Mouse (Mus musculus): Measurements from ENCODE around the gene Hgd. TPM values are rescaled to one million over a fixed set of nuclear protein-coding genes. Genes with fewer than 3 reads are reported as not detected.

The Hgd gene
- total and polyA plus RNA-seq, 2 experiments from 2014 or later: 0.18 TPM; not detected in 1

- TF ChIP-seq CTCF (IDR thresholded peaks at IDR 0.05; ENCODE audit: low read depth) (no peak), EP300 (IDR thresholded peaks at IDR 0.05; ENCODE audit: low read depth) (no peak)
- ATAC-seq (ENCODE audit: insufficient read depth, low read depth) (no peak), DNase-seq (ENCODE audit: low spot score) (no peak)
- Histone ChIP-seq H3K9me3 (replicated peaks; ENCODE audit: control insufficient read depth, low read length) (no peaks in the 10 kb centered on the region), H3K27me3 (ENCODE audit: control insufficient read depth, insufficient read depth, low read length) (no peaks in the 10 kb centered on the region), H3K36me3 (replicated peaks; ENCODE audit: control insufficient read depth, insufficient read depth, low read length) (peaks cover 44% of the 10 kb centered on the region), H3K9ac (replicated peaks; ENCODE audit: low read depth, low read length) (no peak overlapping the region), H3K27ac (ENCODE audit: low read depth) (no peak overlapping the region), H3K4me3 (ENCODE audit: low read depth, low read length) (no peak overlapping the region), H3K4me2 (ENCODE audit: low read depth, low read length) (no peak overlapping the region), H3K4me1 (ENCODE audit: control insufficient read depth, insufficient read depth) (peaks cover 4% of the 10 kb centered on the region; the same call in 1 of the 2 replicates)
- 79% methylated on average over 12 of the region's 12 CpGs for WGBS
Measured at GRCm38 (mm10) chr16:37567113-37568050, 12.6 kb upstream of the Hgd start.

- no peak for ATAC-seq (ENCODE audit: insufficient read depth, low read depth)
- Histone ChIP-seq H3K9me3 (replicated peaks; ENCODE audit: control insufficient read depth, low read length) (peaks cover 4% of the 10 kb centered on the region; the same call in 1 of the 2 replicates), H3K4me1 (ENCODE audit: control insufficient read depth, insufficient read depth) (no peaks in the 10 kb centered on the region), H3K4me2 (ENCODE audit: low read depth, low read length) (no peak overlapping the region), H3K9ac (replicated peaks; ENCODE audit: low read depth, low read length) (no peak overlapping the region), H3K4me3 (ENCODE audit: low read depth, low read length) (no peak overlapping the region), H3K27me3 (ENCODE audit: control insufficient read depth, insufficient read depth, low read length) (no peaks in the 10 kb centered on the region), H3K27ac (ENCODE audit: low read depth) (no peak overlapping the region), H3K36me3 (replicated peaks; ENCODE audit: control insufficient read depth, insufficient read depth, low read length) (peaks cover 35% of the 10 kb centered on the region)
- no peak for TF ChIP-seq CTCF (IDR thresholded peaks at IDR 0.05; ENCODE audit: low read depth)
- no peak for TF ChIP-seq EP300 (IDR thresholded peaks at IDR 0.05; ENCODE audit: low read depth)
- no peak for DNase-seq (ENCODE audit: low spot score)
- 88% methylated on average over 3 of the region's 3 CpGs for WGBS
Measured at GRCm38 (mm10) chr16:37571554-37571953, 8.4 kb upstream of the Hgd start.

- no peaks in the 10 kb centered on the region for H3K4me1 ChIP-seq (ENCODE audit: control insufficient read depth, insufficient read depth)
- 93% methylated on average over 12 of the region's 12 CpGs for WGBS
- no peak overlapping the region for H3K9ac ChIP-seq (replicated peaks; ENCODE audit: low read depth, low read length)
- DNase-seq (ENCODE audit: low spot score) (no peak), ATAC-seq (ENCODE audit: insufficient read depth, low read depth) (no peak)
- no peak overlapping the region for H3K27ac ChIP-seq (ENCODE audit: low read depth)
- peaks cover 4% of the 10 kb centered on the region; the same call in 1 of the 2 replicates for H3K9me3 ChIP-seq (replicated peaks; ENCODE audit: control insufficient read depth, low read length)
- no peak overlapping the region for H3K4me2 ChIP-seq (ENCODE audit: low read depth, low read length)
- no peak for TF ChIP-seq EP300 (IDR thresholded peaks at IDR 0.05; ENCODE audit: low read depth)
- TF ChIP-seq CTCF (IDR thresholded peaks at IDR 0.05; ENCODE audit: low read depth): no peak
- H3K4me3 ChIP-seq (ENCODE audit: low read depth, low read length): no peak overlapping the region
- H3K27me3 ChIP-seq (ENCODE audit: control insufficient read depth, insufficient read depth, low read length): no peaks in the 10 kb centered on the region
- peaks cover 35% of the 10 kb centered on the region for H3K36me3 ChIP-seq (replicated peaks; ENCODE audit: control insufficient read depth, insufficient read depth, low read length)
Measured at GRCm38 (mm10) chr16:37572117-37572754, 7.7 kb upstream of the Hgd start.

- TF ChIP-seq CTCF (IDR thresholded peaks at IDR 0.05; ENCODE audit: low read depth) (no peak), EP300 (IDR thresholded peaks at IDR 0.05; ENCODE audit: low read depth) (no peak)
- Histone ChIP-seq H3K27ac (ENCODE audit: low read depth) (no peak overlapping the region), H3K36me3 (replicated peaks; ENCODE audit: control insufficient read depth, insufficient read depth, low read length) (peaks cover 31% of the 10 kb centered on the region), H3K27me3 (ENCODE audit: control insufficient read depth, insufficient read depth, low read length) (no peaks in the 10 kb centered on the region), H3K9me3 (replicated peaks; ENCODE audit: control insufficient read depth, low read length) (peaks cover 4% of the 10 kb centered on the region; the same call in 1 of the 2 replicates), H3K9ac (replicated peaks; ENCODE audit: low read depth, low read length) (no peak overlapping the region), H3K4me3 (ENCODE audit: low read depth, low read length) (no peak overlapping the region), H3K4me1 (ENCODE audit: control insufficient read depth, insufficient read depth) (no peaks in the 10 kb centered on the region), H3K4me2 (ENCODE audit: low read depth, low read length) (no peak overlapping the region)
- DNase-seq (ENCODE audit: low spot score): no peak
- 87% methylated on average over 5 of the region's 5 CpGs for WGBS
- ATAC-seq (ENCODE audit: insufficient read depth, low read depth): no peak
Measured at GRCm38 (mm10) chr16:37573061-37573460, 6.9 kb upstream of the Hgd start.

GRCm38 (mm10) chr16:37575325-37575724 lies 4.6 kb upstream of the Hgd start:
- Histone ChIP-seq H3K9me3 (replicated peaks; ENCODE audit: control insufficient read depth, low read length) (peaks cover 4% of the 10 kb centered on the region; the same call in 1 of the 2 replicates), H3K4me2 (ENCODE audit: low read depth, low read length) (no peak overlapping the region), H3K36me3 (replicated peaks; ENCODE audit: control insufficient read depth, insufficient read depth, low read length) (peaks cover 28% of the 10 kb centered on the region), H3K27me3 (ENCODE audit: control insufficient read depth, insufficient read depth, low read length) (no peaks in the 10 kb centered on the region), H3K4me1 (ENCODE audit: control insufficient read depth, insufficient read depth) (0 out of 2 replicates have a peak, but pooled peaks cover 4% of the 10 kb centered on the region), H3K27ac (ENCODE audit: low read depth) (no peak overlapping the region), H3K4me3 (ENCODE audit: low read depth, low read length) (no peak overlapping the region), H3K9ac (replicated peaks; ENCODE audit: low read depth, low read length) (no peak overlapping the region)
- ATAC-seq (ENCODE audit: insufficient read depth, low read depth) (no peak), DNase-seq (ENCODE audit: low spot score) (no peak)
- 65% methylated on average over 3 of the region's 3 CpGs for WGBS
- TF ChIP-seq EP300 (IDR thresholded peaks at IDR 0.05; ENCODE audit: low read depth) (no peak), CTCF (IDR thresholded peaks at IDR 0.05; ENCODE audit: low read depth) (no peak)
